Mouse (Mus musculus) forebrain, embryonic 10.5 days (tissue): ENCODE results near the gene Tsacc. TPM values are rescaled to one million over a fixed set of nuclear protein-coding genes. Genes with fewer than 3 reads are reported as not detected.

Experiments
- DNase-seq: peaks from one replicate; pipeline ENCODE4 v3.0.0-alpha.2; 2017; ENCODE audit warnings: low spot score; ENCODE audit errors: extremely low spot score
- H3K27ac ChIP-seq: fragments of 300-500 bp; sonication (generic); 2 replicates; pipeline ENCODE4 v1.5.1; 2016; ENCODE audit warnings: mild to moderate bottlenecking
- H3K27me3 ChIP-seq: fragments of 300-500 bp; sonication (generic); 2 replicates; pipeline ENCODE4 v1.6.1; 2016; ENCODE audit warnings: mild to moderate bottlenecking; ENCODE audit not compliant: poor library complexity, severe bottlenecking
- H3K36me3 ChIP-seq: fragments of 300-500 bp; sonication (generic); replicated peaks from 2 replicates; pipeline ENCODE4 v1.6.1; 2016; ENCODE audit warnings: mild to moderate bottlenecking, moderate library complexity
- H3K4me1 ChIP-seq: fragments of 300-500 bp; sonication (generic); 2 replicates; pipeline ENCODE4 v1.6.1; 2016
- H3K4me3 ChIP-seq: fragments of 300-500 bp; sonication (generic); 2 replicates; pipeline ENCODE4 v1.5.1; 2016; ENCODE audit warnings: mild to moderate bottlenecking, moderate library complexity
- H3K9me3 ChIP-seq: fragments of 300-500 bp; sonication (generic); 2 replicates; pipeline ENCODE4 v1.6.1; 2016; ENCODE audit warnings: mild to moderate bottlenecking, moderate library complexity
- WGBS: fragments of 180-500 bp; shearing (Covaris S2); methylation state at CpG from one replicate; pipeline ENCODE4 v1.1.7; 2016; 5-methylcytosine and 5-hydroxymethylcytosine counted together
- polyA plus RNA-seq: library from polyadenylated mRNA; unstranded; fragments of >200 nt; fragmentation: Nextera tagmentation; extraction: Ambion mirVana; gene quantifications from 2 replicates; pipeline ENCODE4 v1.2.1, GENCODE M21; 2016

Tsacc gene
- polyA plus RNA-seq, 1 experiment from 2014 or later, result 14.3 TPM

GRCm38 (mm10) chr3:88244071-88244470 is 52.7 kb downstream of the Tsacc start:
- DNase-seq, result peak; percentile 75
- Histone ChIP-seq H3K9me3 (no peaks in the 10 kb centered on the region), H3K27me3 (peaks cover 99% of the 10 kb centered on the region), H3K4me1 (peaks cover 77% of the 10 kb centered on the region), H3K36me3 (no peaks in the 10 kb centered on the region), H3K4me3 (no peak overlapping the region; the same call in 1 of the 2 replicates), H3K27ac (peak overlapping the region; percentile 88; the same call in 1 of the 2 replicates)
- WGBS, result 19% methylated on average over 2 of the region's 2 CpGs

- 2% methylated on average over 13 of the region's 13 CpGs for WGBS
- Histone ChIP-seq H3K4me1 (peaks cover 78% of the 10 kb centered on the region), H3K27ac (peak overlapping the region; percentile 88), H3K36me3 (no peaks in the 10 kb centered on the region), H3K4me3 (peak overlapping the region; percentile 25; the same call in 1 of the 2 replicates), H3K27me3 (peaks cover 100% of the 10 kb centered on the region), H3K9me3 (no peaks in the 10 kb centered on the region)
- peak; percentile 84 for DNase-seq
Measured at GRCm38 (mm10) chr3:88242531-88242930, 54.3 kb downstream of the Tsacc start.

GRCm38 (mm10) chr3:88241045-88241786 is 55.6 kb downstream of the Tsacc start:
- WGBS, result 1% methylated on average over 47 of the region's 48 CpGs
- DNase-seq, result peak; percentile 50
- Histone ChIP-seq H3K4me1 (peaks cover 90% of the 10 kb centered on the region), H3K9me3 (no peaks in the 10 kb centered on the region), H3K4me3 (peak overlapping the region; percentile 45), H3K27ac (peak overlapping the region; percentile 88), H3K27me3 (peaks cover 100% of the 10 kb centered on the region), H3K36me3 (no peaks in the 10 kb centered on the region)

- no peak for DNase-seq
- Histone ChIP-seq H3K27me3 (peaks cover 100% of the 10 kb centered on the region), H3K27ac (peak overlapping the region; percentile 88), H3K4me1 (peaks cover 100% of the 10 kb centered on the region), H3K9me3 (no peaks in the 10 kb centered on the region), H3K36me3 (no peaks in the 10 kb centered on the region), H3K4me3 (peak overlapping the region; percentile 19; the same call in 1 of the 2 replicates)
- WGBS, result 53% methylated on average over 4 of the region's 4 CpGs
Measured at GRCm38 (mm10) chr3:88239446-88239845, 57.4 kb downstream of the Tsacc start.

GRCm38 (mm10) chr3:88238866-88239391 is 57.9 kb downstream of the Tsacc start:
- no peak for DNase-seq
- Histone ChIP-seq H3K9me3 (no peaks in the 10 kb centered on the region), H3K36me3 (no peaks in the 10 kb centered on the region), H3K27me3 (peaks cover 100% of the 10 kb centered on the region), H3K4me3 (peak overlapping the region; percentile 19; the same call in 1 of the 2 replicates), H3K27ac (peak overlapping the region; percentile 88), H3K4me1 (peaks cover 100% of the 10 kb centered on the region)
- 34% methylated on average over 8 of the region's 8 CpGs for whole genome bisulfite sequencing

GRCm38 (mm10) chr3:88237556-88238194 is 59.1 kb downstream of the Tsacc start:
- H3K27ac ChIP-seq, result peak overlapping the region; percentile 88

GRCm38 (mm10) chr3:88237161-88237555 is 59.6 kb downstream of the Tsacc start:
- H3K4me1 ChIP-seq, result peaks cover 100% of the 10 kb centered on the region

More at GRCm38 (mm10) chr3:88237556-88238194, 59.1 kb downstream of the Tsacc start:
- Histone ChIP-seq H3K4me3 (peak overlapping the region; percentile 30), H3K9me3 (no peaks in the 10 kb centered on the region), H3K36me3 (no peaks in the 10 kb centered on the region), H3K4me1 (peaks cover 100% of the 10 kb centered on the region), H3K27me3 (peaks cover 100% of the 10 kb centered on the region)
- peak; percentile 75 for DNase-seq
- WGBS, result 4% methylated on average over 10 of the region's 10 CpGs

GRCm38 (mm10) chr3:88235616-88236015 is 61.2 kb downstream of the Tsacc start:
- Histone ChIP-seq H3K36me3 (no peaks in the 10 kb centered on the region), H3K4me1 (peaks cover 100% of the 10 kb centered on the region), H3K4me3 (no peak overlapping the region), H3K27ac (peak overlapping the region; percentile 88), H3K9me3 (no peaks in the 10 kb centered on the region), H3K27me3 (peaks cover 100% of the 10 kb centered on the region)
- no peak for DNase-seq
- WGBS, result 11% methylated on average over 2 of the region's 2 CpGs

More at GRCm38 (mm10) chr3:88237161-88237555, 59.6 kb downstream of the Tsacc start:
- no peaks in the 10 kb centered on the region for H3K9me3 ChIP-seq
- no peaks in the 10 kb centered on the region for H3K36me3 ChIP-seq
- 4% methylated on average over 6 of the region's 6 CpGs for WGBS
- H3K27ac ChIP-seq, result peak overlapping the region; percentile 88
- peak; percentile 49 for DNase-seq
- H3K27me3 ChIP-seq, result peaks cover 100% of the 10 kb centered on the region
- peak overlapping the region; percentile 30; the same call in 1 of the 2 replicates for H3K4me3 ChIP-seq

GRCm38 (mm10) chr3:88235216-88235615 is 61.6 kb downstream of the Tsacc start:
- DNase-seq, result no peak
- Histone ChIP-seq H3K9me3 (no peaks in the 10 kb centered on the region), H3K4me3 (no peak overlapping the region), H3K36me3 (peaks cover 2% of the 10 kb centered on the region), H3K27ac (peak overlapping the region; percentile 88), H3K4me1 (peaks cover 100% of the 10 kb centered on the region), H3K27me3 (peaks cover 100% of the 10 kb centered on the region)
- WGBS, result 4% methylated on average over 3 of the region's 3 CpGs

GRCm38 (mm10) chr3:88234041-88234440 is 62.8 kb downstream of the Tsacc start:
- 43% methylated on average over 8 of the region's 8 CpGs for WGBS
- H3K4me1 ChIP-seq, result peaks cover 100% of the 10 kb centered on the region
- H3K9me3 ChIP-seq, result no peaks in the 10 kb centered on the region
- peak overlapping the region; percentile 88 for H3K27ac ChIP-seq
- no peak for DNase-seq
- H3K27me3 ChIP-seq, result peaks cover 100% of the 10 kb centered on the region
- peaks cover 14% of the 10 kb centered on the region for H3K36me3 ChIP-seq
- H3K4me3 ChIP-seq, result peak overlapping the region; percentile 23; the same call in 1 of the 2 replicates

GRCm38 (mm10) chr3:88232851-88233649 is 63.7 kb downstream of the Tsacc start:
- 10% methylated on average over 7 of the region's 7 CpGs for WGBS
- Histone ChIP-seq H3K4me3 (0 out of 2 replicates have a peak overlapping the region, but pooled peaks have one; percentile 23), H3K9me3 (no peaks in the 10 kb centered on the region), H3K4me1 (peaks cover 100% of the 10 kb centered on the region), H3K27ac (peak overlapping the region; percentile 88), H3K27me3 (peaks cover 100% of the 10 kb centered on the region), H3K36me3 (peaks cover 24% of the 10 kb centered on the region)
- DNase-seq, result peak; percentile 67
